In the genomic region with DNA sequence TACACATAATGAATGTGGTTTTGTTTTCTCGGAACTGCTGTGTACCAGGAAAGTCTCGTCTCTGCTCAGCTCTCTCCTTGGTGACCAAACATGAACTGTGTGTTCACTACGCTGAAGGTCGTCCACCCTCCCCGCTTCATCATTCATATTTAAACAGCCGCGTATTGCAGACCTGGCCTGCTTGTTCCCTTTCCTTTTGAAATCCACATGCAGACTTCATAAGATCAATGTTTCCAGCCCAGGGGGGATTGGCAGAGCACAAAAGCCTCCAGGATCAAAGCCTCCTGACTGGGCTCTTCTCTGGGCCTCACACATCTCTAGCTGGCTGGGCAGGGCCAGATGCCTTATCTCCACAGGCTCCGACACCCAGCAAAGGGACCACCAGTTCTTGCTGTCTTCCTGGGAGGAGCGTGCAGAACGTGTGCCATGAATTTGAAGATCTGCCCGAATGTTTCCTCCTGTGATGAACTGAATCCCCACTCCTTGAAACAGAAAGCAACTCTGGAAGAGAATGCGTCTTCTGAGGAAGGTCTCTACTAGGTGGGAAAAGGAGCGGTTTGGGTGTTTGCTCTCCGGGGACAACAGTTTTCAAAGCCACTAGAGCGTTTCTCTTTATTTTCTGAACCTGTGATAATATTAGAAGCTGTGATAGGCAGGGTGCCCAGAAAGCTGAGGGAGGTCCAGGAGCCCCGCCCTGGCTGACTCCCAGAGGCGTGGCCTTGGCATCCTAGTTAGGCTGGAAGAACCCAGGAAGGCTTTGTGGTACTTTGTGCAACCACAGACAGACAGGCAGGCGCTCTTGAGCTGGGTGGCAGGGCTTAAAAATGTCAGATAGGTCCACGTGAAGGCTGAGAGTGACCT, we compare ENCODE assay signal across 9 mouse cellular contexts. TPM values are rescaled to one million over a fixed set of nuclear protein-coding genes. Genes with fewer than 3 reads are reported as not detected.
A peak's percentile ranks its signal among the peaks of the same experiment; 100 is the strongest.
DNase-seq lines count a peak whose midpoint lies in the region; ATAC-seq and TF ChIP-seq lines count a peak whose summit lies in the region.
"Had no signal": no experiment of that assay in that cellular context is flagged by ENCODE, and none has a peak within 500 bp of the region (broad histone marks: within the 10 kb centered on the region; RNA-seq: fewer than 3 reads in every experiment).

No protein-coding gene starts in this region.

- H3K4me2 ChIP-seq in embryonic facial prominence, embryonic 15.5 days (replicated peaks) = no peak overlapping the region
- no peak overlapping the region for H3K4me2 ChIP-seq in intestine, postnatal 0 days (replicated peaks; ENCODE audit: low read depth)
- H3K4me2 ChIP-seq in midbrain, embryonic 16.5 days (ENCODE audit: low read length) = no peak overlapping the region
- H3K4me2 ChIP-seq: hindbrain, embryonic 15.5 days had no signal

- H3K4me1 ChIP-seq in embryonic facial prominence, embryonic 15.5 days = peaks cover 8% of the 10 kb centered on the region; the same call in 1 of the 2 replicates
- H3K4me1 ChIP-seq in intestine, postnatal 0 days (replicated peaks; ENCODE audit: control insufficient read depth, insufficient read depth, low read length) = no peaks in the 10 kb centered on the region
- H3K4me1 ChIP-seq in midbrain, embryonic 16.5 days (ENCODE audit: control insufficient read depth, insufficient read depth, low read length) = peaks cover 2% of the 10 kb centered on the region; the same call in 1 of the 2 replicates
- no peaks in the 10 kb centered on the region for H3K4me1 ChIP-seq in cerebellum, adult 2 months (ENCODE audit: control insufficient read depth, insufficient read depth, low read length)
- H3K4me1 ChIP-seq: hindbrain, embryonic 15.5 days had no signal

- no peak overlapping the region for H3K9ac ChIP-seq in embryonic facial prominence, embryonic 15.5 days
- H3K9ac ChIP-seq in intestine, postnatal 0 days (ENCODE audit: low read depth, low read length) = no peak overlapping the region
- no peak overlapping the region for H3K9ac ChIP-seq in midbrain, embryonic 16.5 days (ENCODE audit: low read depth, low read length)
- H3K9ac ChIP-seq: hindbrain, embryonic 15.5 days had no signal

- no peaks in the 10 kb centered on the region for H3K27me3 ChIP-seq in embryonic facial prominence, embryonic 15.5 days
- no peaks in the 10 kb centered on the region for H3K27me3 ChIP-seq in intestine, postnatal 0 days (replicated peaks; ENCODE audit: control insufficient read depth, insufficient read depth, low read length)
- no peaks in the 10 kb centered on the region for H3K27me3 ChIP-seq in midbrain, embryonic 16.5 days (ENCODE audit: control insufficient read depth, insufficient read depth, low read depth, low read length)
- no peaks in the 10 kb centered on the region for H3K27me3 ChIP-seq in cerebellum, adult 2 months (ENCODE audit: control insufficient read depth, insufficient read depth, low read length)
- H3K27me3 ChIP-seq: hindbrain, embryonic 15.5 days had no signal

- no peak for TF ChIP-seq POLR2A in cerebellum, adult 2 months (IDR thresholded peaks at IDR 0.05; ENCODE audit: borderline replicate concordance, insufficient read depth, low read length)

- H3K27ac ChIP-seq in embryonic facial prominence, embryonic 15.5 days (replicated peaks) = peak overlapping the region; percentile 28; the same call in 1 of the 2 replicates
- no peak overlapping the region for H3K27ac ChIP-seq in intestine, postnatal 0 days (ENCODE audit: low read depth, low read length)
- H3K27ac ChIP-seq in midbrain, embryonic 16.5 days (ENCODE audit: low read length) = no peak overlapping the region
- H3K27ac ChIP-seq in cerebellum, adult 2 months (ENCODE audit: insufficient read depth, low read length) = no peak overlapping the region
- H3K27ac ChIP-seq: hindbrain, embryonic 15.5 days had no signal

- peak; percentile 49 to 65 for DNase-seq in cerebellum, postnatal 14 days
- DNase-seq in cerebellum, adult 11-12 months = no peak
- DNase-seq in 416B (ENCODE audit: low read depth) = peak; percentile 93
- DNase-seq in left cerebral cortex, adult 8-10 months (ENCODE audit: low spot score in 2 of 2) = no peak
- no peak for DNase-seq in cerebellum, adult 2 months

- no peaks in the 10 kb centered on the region for H3K36me3 ChIP-seq in embryonic facial prominence, embryonic 15.5 days
- no peaks in the 10 kb centered on the region for H3K36me3 ChIP-seq in intestine, postnatal 0 days (ENCODE audit: control insufficient read depth, insufficient read depth)
- H3K36me3 ChIP-seq in midbrain, embryonic 16.5 days (ENCODE audit: control insufficient read depth, insufficient read depth, low read length) = no peaks in the 10 kb centered on the region
- H3K36me3 ChIP-seq: hindbrain, embryonic 15.5 days had no signal

- TF ChIP-seq CTCF in intestine, postnatal 0 days (IDR thresholded peaks at IDR 0.05; ENCODE audit: low read depth) = no peak; the same call in 1 of the 2 replicates
- no peak for TF ChIP-seq CTCF in cerebellum, adult 2 months (IDR thresholded peaks at IDR 0.05; ENCODE audit: borderline replicate concordance, insufficient read depth, low read depth, low read length)

- no peak for ATAC-seq in embryonic facial prominence, embryonic 15.5 days (ENCODE audit: insufficient number of reproducible peaks, low FRiP score, low TSS enrichment, low read depth)
- ATAC-seq in intestine, postnatal 0 days = peak; percentile 36; the same call in 1 of the 2 replicates
- ATAC-seq in midbrain, embryonic 16.5 days = peak; percentile 70

- WGBS in embryonic facial prominence, embryonic 15.5 days = 65% methylated on average over 19 of the region's 19 CpGs
- 45% methylated on average over 19 of the region's 19 CpGs for WGBS in intestine, postnatal 0 days
- 46% methylated on average over 19 of the region's 19 CpGs for WGBS in midbrain, embryonic 16.5 days
- 64% methylated on average over 19 of the region's 19 CpGs for WGBS in cerebellum, adult 2 months

- no peak overlapping the region for H3K4me3 ChIP-seq in embryonic facial prominence, embryonic 15.5 days (replicated peaks)
- no peak overlapping the region for H3K4me3 ChIP-seq in intestine, postnatal 0 days (ENCODE audit: low read depth, low read length)
- H3K4me3 ChIP-seq in midbrain, embryonic 16.5 days (ENCODE audit: low read depth, low read length) = no peak overlapping the region
- no peak overlapping the region for H3K4me3 ChIP-seq in cerebellum, adult 2 months (replicated peaks; ENCODE audit: insufficient read depth, low read depth, low read length)
- H3K4me3 ChIP-seq: hindbrain, embryonic 15.5 days had no signal

- peaks cover 10% of the 10 kb centered on the region for H3K9me3 ChIP-seq in embryonic facial prominence, embryonic 15.5 days (replicated peaks)
- H3K9me3 ChIP-seq in intestine, postnatal 0 days (ENCODE audit: control insufficient read depth) = no peaks in the 10 kb centered on the region
- no peaks in the 10 kb centered on the region; the same call in 1 of the 2 replicates for H3K9me3 ChIP-seq in midbrain, embryonic 16.5 days (replicated peaks; ENCODE audit: control insufficient read depth, low read length, poor library complexity, severe bottlenecking)

RNA-seq across cellular contexts. Expression of gene Syne3, which starts 10.0 kb away (rescaled TPM):
- polyA plus RNA-seq in embryonic facial prominence, embryonic 15.5 days (2015; fragmentation: Nextera tagmentation; extraction: Ambion mirVana) = 3.6 and 4.4 TPM in 2 replicates
- polyA plus RNA-seq in intestine, postnatal 0 days (2015; fragmentation: Nextera tagmentation; extraction: Ambion mirVana) = 1.6 and 1.8 TPM in 2 replicates
- polyA plus RNA-seq in midbrain, embryonic 16.5 days (2015; fragmentation: Nextera tagmentation; extraction: Ambion mirVana) = 0.16 and 0.25 TPM in 2 replicates
- total RNA-seq in left cerebral cortex, adult 8-10 months (2022) = 1 to 10 TPM; 2.0 to 3.0 (median 2.8) TPM
- 1.1 and 1.2 TPM in 2 replicates for polyA plus RNA-seq in cerebellum, adult 2 months (2012; rRNA removed)

RNA-seq across cellular contexts. Expression of gene Glrx5, which starts 12.9 kb away (rescaled TPM):
- polyA plus RNA-seq in embryonic facial prominence, embryonic 15.5 days (2015; fragmentation: Nextera tagmentation; extraction: Ambion mirVana) = 152 and 159 TPM in 2 replicates
- polyA plus RNA-seq in intestine, postnatal 0 days (2015; fragmentation: Nextera tagmentation; extraction: Ambion mirVana) = 209 TPM in 2 replicates
- polyA plus RNA-seq in midbrain, embryonic 16.5 days (2015; fragmentation: Nextera tagmentation; extraction: Ambion mirVana) = 138 and 154 TPM in 2 replicates
- 10 to 100 TPM; 41.7 to 50.8 (median 46.0) TPM for total RNA-seq in left cerebral cortex, adult 8-10 months (2022)
- polyA plus RNA-seq in cerebellum, adult 2 months (2012; rRNA removed) = 85.9 and 101 TPM in 2 replicates

Comparison
In these comparisons a context has a peak if more than half of its experiments do, and no peak if none do; other contexts are left out.
1. DNase-seq: peak in cerebellum, postnatal 14 days (2 of 2) and 416B (single experiment); none in cerebellum, adult 11-12 months (single experiment), left cerebral cortex, adult 8-10 months (0 of 2) and cerebellum, adult 2 months (0 of 2).